Mouse (Mus musculus) mouse embryonic stem cell (cell line): ENCODE data around the gene Rin3.

Experiments
- in situ Hi-C, 2 experiments: fragments of 300-500 bp; cut with MboI; formaldehyde crosslinking; loops; 1 replicate in 1 of 2; 3 replicates in 1 of 2; pipeline ENCODE4 v1.14.3; 2019 to 2020; ENCODE audit warnings: low sequenced_read_pairs in 2 of 2, low pct_unique_long_range_greater_than_20kb in 1 of 2, mixed read lengths in 1 of 2; ENCODE audit not compliant: unreplicated experiment in 1 of 2

The Rin3 gene

DNA sequence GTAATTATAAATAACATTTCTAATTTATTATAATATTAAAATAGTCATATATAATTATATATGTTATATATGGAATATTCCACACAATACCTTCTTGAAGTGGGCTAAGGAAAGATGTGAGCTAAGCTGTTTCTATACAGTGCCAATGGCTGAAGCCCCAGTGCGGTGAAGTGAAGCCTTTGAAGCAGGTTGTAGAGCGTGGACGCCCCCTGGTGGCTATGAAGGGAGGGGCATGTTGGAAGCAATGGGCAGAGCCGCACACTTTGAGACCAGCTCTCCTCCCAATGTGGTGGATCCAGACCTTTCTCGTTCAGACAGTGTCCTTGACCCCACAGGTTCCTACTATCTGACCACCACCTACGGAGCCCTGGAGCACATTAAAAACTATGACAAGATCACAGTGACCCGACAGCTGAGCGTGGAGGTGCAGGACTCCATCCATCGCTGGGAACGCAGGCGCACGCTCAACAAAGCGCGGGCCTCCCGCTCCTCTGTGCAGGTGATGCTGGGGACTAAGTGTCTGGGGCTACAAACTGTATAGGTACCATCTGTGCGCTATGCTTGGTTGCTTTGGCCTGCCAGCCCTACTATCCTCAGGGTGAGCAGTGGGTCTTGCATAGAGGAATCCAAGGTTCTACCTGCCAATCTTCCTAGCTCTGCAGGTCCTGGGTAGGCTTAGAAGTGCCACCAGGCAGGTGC, 104.5 kb downstream of the Rin3 start:
- in situ Hi-C loops: loop anchor here in 1 of 2 experiments (10.0 kb wide), 1 partner anchor 333 kb away; no protein-coding TSS in a partner anchor

GRCm38 (mm10) chr12:102390042-102390441, 107.2 kb downstream of the Rin3 start:
- in situ Hi-C loops: loop anchor here in 1 of 2 experiments (5.0 kb wide), 1 partner anchor 77 kb away; the partner anchor contains the start of gene Golga5

DNA sequence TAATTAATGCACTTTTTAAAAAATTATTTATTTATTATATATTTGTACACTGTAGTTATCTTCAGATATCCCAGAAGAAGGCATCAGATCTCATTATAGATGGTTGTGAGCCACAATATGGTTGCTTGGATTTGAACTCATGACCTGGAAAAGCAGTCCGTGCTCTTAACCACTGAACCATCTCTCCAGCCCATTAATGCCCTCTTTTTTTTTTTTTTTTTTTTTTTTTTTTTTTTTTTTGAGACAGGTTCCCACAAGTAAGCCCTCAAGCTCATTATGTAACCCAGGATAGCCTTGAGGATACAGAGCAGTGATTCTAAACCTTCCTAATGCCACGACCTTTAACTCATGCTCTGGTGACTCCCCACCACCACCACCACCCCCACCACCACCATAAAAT, 108.3 kb downstream of the Rin3 start:
- in situ Hi-C loops: loop anchor here in 1 of 2 experiments (5.0 kb wide), 1 partner anchor 76 kb away; the partner anchor contains the start of gene Golga5

- in situ Hi-C loops: loop anchor here in 1 of 2 experiments (5.0 kb wide), 1 partner anchor 75 kb away; the partner anchor contains the start of gene Golga5
Observed at GRCm38 (mm10) chr12:102391982-102392381, 109.1 kb downstream of the Rin3 start.

DNA sequence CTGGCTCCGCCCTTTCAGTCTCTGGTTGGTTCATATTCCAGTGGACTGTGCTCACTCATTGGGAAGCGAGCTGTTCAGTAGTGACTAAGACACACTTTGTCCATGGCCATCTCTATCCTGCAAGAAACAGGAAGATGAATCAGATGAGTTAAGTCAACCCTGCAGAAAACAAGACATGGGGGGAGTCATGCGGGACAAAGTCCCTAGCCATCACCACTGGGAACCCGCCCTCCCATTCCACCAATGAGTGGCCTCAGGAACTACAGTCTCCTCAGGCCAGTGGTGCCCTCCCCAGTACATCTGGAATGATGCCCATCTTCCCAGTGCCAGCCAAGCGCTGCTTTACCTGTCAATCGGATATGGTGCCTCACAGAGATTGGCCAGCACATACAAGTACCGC, 111.6 kb downstream of the Rin3 start:
- in situ Hi-C loops: loop anchor here in 1 of 2 experiments (5.0 kb wide), 1 partner anchor 73 kb away; the partner anchor contains the start of gene Golga5

- in situ Hi-C loops: loop anchor here in 1 of 2 experiments (5.0 kb wide), 1 partner anchor 52 kb away; no protein-coding TSS in a partner anchor
Observed at GRCm38 (mm10) chr12:102395537-102395936, 112.7 kb downstream of the Rin3 start.

DNA sequence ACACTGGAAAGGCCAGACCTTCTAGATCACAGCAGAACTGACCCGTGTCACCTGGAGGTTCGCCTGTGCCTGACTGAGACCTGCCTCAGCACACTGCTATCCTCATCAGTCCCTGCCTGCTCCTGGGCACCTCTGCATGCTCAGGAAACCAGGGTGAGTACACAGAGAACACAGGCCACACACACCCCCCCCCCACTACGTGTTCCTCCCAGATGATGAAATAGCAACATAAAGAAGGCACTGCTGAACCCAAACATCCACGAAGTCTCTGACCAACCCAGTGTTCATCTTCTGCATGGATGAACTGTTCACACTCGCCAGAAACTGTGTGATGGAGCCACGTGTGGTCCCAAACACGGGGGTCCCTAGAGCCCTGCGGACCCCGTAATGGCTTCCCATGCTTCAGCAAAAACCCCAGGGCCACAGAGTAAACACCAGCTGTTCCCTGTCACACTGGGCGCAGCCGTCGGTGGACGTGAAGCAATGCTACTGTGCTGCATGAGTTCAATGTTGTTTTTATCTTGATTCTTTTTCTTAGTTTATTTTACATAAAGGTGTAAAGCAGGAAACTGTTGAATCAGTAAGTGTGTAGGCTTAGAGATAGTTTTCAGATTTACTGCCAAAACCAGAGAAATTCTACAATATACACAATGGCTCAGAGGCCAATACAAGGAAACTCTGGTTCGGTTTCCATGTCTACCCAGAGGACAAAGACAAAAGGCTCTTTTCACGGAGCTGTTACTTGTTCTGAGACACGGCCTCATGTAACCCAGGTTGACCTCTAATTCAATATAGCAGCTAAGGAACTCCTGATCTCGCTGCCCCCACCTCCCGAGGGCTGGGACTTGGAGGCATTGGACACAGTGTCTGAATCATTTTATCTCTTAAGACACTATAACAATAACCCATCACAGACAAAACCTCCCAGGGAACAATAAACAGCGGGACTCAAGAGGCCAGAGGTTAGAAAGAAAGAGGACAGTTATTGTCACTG, 113.4 kb downstream of the Rin3 start:
- in situ Hi-C loops: loop anchor here in 1 of 2 experiments (5.0 kb wide), 1 partner anchor 51 kb away; no protein-coding TSS in a partner anchor

- in situ Hi-C loops: loop anchor here in 1 of 2 experiments (5.0 kb wide), 1 partner anchor 49 kb away; no protein-coding TSS in a partner anchor
Observed at GRCm38 (mm10) chr12:102398588-102398987, 115.7 kb downstream of the Rin3 start.

DNA sequence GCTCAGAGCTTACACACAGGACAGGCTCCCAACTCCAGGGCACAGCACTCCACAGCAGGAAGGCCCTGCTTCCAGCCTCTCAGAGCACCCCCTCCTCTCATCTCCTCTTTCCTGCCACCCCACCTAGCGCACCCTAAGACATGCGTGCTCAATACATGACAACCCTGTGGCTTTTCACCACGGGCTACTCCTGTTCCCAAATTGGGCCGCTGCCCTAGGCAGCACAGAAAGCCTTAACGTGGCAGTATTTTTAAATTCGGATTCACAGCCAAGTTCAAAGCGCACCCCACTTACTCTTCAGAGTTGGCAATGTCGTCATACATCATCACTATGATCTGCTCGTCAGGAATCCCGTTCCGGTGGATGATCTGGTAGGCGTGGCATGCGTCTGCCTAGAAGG, 130.3 kb downstream of the Rin3 start:
- in situ Hi-C loops: no loop called here

GRCm38 (mm10) chr12:102414686-102415085, 131.8 kb downstream of the Rin3 start:
- in situ Hi-C loops: no loop called here

- in situ Hi-C loops: no loop called here
Observed at GRCm38 (mm10) chr12:102416391-102416837, 133.6 kb downstream of the Rin3 start.

GRCm38 (mm10) chr12:102416955-102417510, 134.2 kb downstream of the Rin3 start:
- in situ Hi-C loops: no loop called here

DNA sequence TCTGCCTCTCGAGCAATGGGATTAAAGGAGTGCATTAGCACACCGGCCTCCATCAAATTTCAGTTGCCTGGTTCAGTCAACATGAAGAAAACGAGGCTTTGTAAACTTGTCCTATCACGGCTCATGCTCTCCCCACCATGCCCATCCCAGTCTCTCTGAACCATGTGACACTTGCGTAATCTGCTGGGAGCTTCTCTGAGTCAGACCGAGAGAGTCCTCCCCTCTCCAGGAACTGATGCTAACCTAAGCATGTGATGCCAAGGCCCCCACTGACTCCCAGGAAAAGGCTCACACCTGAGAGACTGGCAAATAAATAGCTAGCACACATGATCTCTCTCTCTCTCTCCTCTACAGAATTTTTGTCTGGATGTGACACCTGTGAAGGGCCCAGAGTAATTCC, 134.9 kb downstream of the Rin3 start:
- in situ Hi-C loops: no loop called here

GRCm38 (mm10) chr12:102419544-102419943, 136.7 kb downstream of the Rin3 start:
- in situ Hi-C loops: no loop called here

DNA sequence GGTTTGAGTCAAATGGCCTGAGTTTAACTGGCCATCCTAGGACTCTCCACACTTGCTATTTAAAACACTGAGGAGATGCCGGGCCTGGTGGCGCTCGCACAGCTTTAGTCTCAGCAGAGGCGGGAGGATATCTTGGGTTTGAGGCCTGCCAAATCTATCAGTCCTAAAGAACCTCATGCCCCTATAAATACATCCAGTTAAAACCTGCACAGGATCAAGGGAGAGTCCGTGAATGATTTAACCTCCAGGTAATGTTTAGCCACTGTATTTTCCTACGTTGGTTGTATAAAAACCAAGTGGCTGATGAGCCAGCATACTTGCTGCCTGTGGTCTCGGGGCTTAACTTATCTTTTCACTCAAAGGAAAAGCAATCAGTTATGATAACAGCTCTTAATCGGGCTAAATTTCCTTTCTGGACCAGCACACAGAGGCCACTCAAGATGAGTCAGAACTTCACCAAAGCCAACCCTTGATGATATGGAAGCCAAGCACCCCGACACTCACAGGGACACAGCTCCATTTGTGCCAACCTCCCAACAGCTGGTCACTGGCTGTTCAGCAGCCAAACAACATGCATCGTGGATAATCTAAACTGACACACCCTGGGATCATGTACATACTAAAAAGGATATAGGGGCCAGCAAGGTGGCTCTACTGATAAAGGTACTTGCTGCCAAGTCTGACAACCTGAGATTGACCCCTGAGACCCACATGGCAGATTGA, 137.5 kb downstream of the Rin3 start:
- in situ Hi-C loops: no loop called here

DNA sequence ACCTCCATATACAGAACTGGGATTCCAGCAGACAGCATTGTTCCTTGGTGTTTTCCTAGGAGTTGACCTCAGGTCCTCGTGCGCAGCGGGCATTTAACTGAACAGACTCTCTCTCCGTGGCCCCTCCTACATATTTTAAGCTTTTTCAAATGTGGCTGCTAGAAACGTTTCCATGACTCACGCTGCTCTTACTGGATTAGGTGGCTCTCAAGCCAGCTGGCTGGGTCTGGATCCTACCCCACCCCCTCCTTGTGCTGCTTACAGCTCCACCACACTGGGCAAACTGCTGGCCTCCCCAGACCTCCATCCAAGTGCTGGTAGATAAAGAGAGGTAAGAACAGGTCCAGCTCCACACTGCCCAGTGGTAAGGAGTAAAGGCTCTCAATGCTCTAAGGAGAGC, 139.2 kb downstream of the Rin3 start:
- in situ Hi-C loops: no loop called here

GRCm38 (mm10) chr12:102422623-102423320, 139.9 kb downstream of the Rin3 start:
- in situ Hi-C loops: no loop called here
